Mouse (Mus musculus) lung, adult 10 weeks (tissue): ENCODE measurements around the gene Txn1. TPM values are rescaled to one million over a fixed set of nuclear protein-coding genes. Genes with fewer than 3 reads are reported as not detected.

Experiments used
- polyA plus RNA-seq: library from polyadenylated mRNA; stranded (reverse); fragments of 350-450 nt; fragmentation: Illumina TruSeq; extraction: RNeasy Lipid Tissue Mini Kit (QIAGEN cat#74804); gene quantifications from one replicate; pipeline ENCODE4 v1.2.3, GENCODE M21; 2014; ENCODE audit warnings: low read depth, low replicate concordance; ENCODE audit not compliant: insufficient read depth

Txn1 gene
- 397 TPM for polyA plus RNA-seq

GRCm38 (mm10) chr4:57956029-57956960 lies at the start of gene Txn1:
Gene Txn1 (minus strand): TSS chr4:57956411.

GRCm38 (mm10) chr4:57916201-57916661 lies 40.0 kb downstream of the Txn1 start, which contains the start of gene D630039A03Rik:
Gene D630039A03Rik (minus strand): TSS chr4:57916297.

Other genes with a start within 250 kb of the Txn1 start
- 75.2 TPM for gene Akap2, start 238.8 kb downstream of the Txn1 start, polyA plus RNA-seq
- gene D630039A03Rik, start 40.1 kb downstream of the Txn1 start, polyA plus RNA-seq = 3.8 TPM
- gene Txndc8, start 52.7 kb upstream of the Txn1 start, polyA plus RNA-seq = not detected